Mouse (Mus musculus): ENCODE data around the gene Caprin1.

Caprin1 gene

GRCm38 (mm10) chr2:103728027-103728540 is 69.4 kb downstream of the Caprin1 start:
- no peak for DNase-seq (ENCODE audit: low spot score)

GRCm38 (mm10) chr2:103724521-103724920 is 72.9 kb downstream of the Caprin1 start:
- no peak for DNase-seq (ENCODE audit: low spot score)

GRCm38 (mm10) chr2:103719292-103719646 is 78.2 kb downstream of the Caprin1 start:
- no peak for DNase-seq (ENCODE audit: low spot score)

GRCm38 (mm10) chr2:103718594-103719291 is 78.7 kb downstream of the Caprin1 start:
- peak; percentile 40 for DNase-seq (ENCODE audit: low spot score)

- no peak for DNase-seq (ENCODE audit: low spot score)
Observed at GRCm38 (mm10) chr2:103714412-103714811, 83.0 kb downstream of the Caprin1 start.

- DNase-seq (ENCODE audit: low spot score), result no peak
Observed at GRCm38 (mm10) chr2:103713831-103714230, 83.6 kb downstream of the Caprin1 start.

Data from ovary, adult 18-20 months (tissue).